Mouse (Mus musculus): ENCODE measurements around the gene Prkar2b. TPM values are rescaled to one million over a fixed set of nuclear protein-coding genes. Genes with fewer than 3 reads are reported as not detected.
A peak's percentile ranks its signal among the peaks of the same experiment; 100 is the strongest.

Gene Prkar2b
- total and polyA plus RNA-seq, 3 experiments = 2.5 to 6.1 (median 2.9) TPM

GRCm38 (mm10) chr12:31928498-31928897, 132.6 kb downstream of the Prkar2b start:
- no peaks in the 10 kb centered on the region for H3K27me3 ChIP-seq (replicated peaks)
- H3K4me2 ChIP-seq (ENCODE audit: insufficient read depth, low read depth, poor library complexity, severe bottlenecking) = no peak overlapping the region
- no peaks in the 10 kb centered on the region for H3K9me3 ChIP-seq (replicated peaks; ENCODE audit: low read length)
- H3K36me3 ChIP-seq (replicated peaks in 1 of 2; ENCODE audit: control insufficient read depth in 1 of 2, insufficient read depth in 1 of 2, low read length in 1 of 2) = peaks cover 60 to 83% of the 10 kb centered on the region in 2 experiments
- no peaks in the 10 kb centered on the region for H3K4me1 ChIP-seq (ENCODE audit: control insufficient read depth in 1 of 2, insufficient read depth in 2 of 2)
- DNase-seq (ENCODE audit: extremely low read depth) = no peak
- no peak overlapping the region for H3K27ac ChIP-seq (ENCODE audit: insufficient read depth, low read depth)
- in situ Hi-C loops (cut with MboI; ENCODE audit: low pct_ligation_motif_present, low pct_unique_long_range_greater_than_20kb, low sequenced_read_pairs) (loop anchor here (25.0 kb wide), 1 partner anchor 416 kb away; no protein-coding TSS in a partner anchor), dilution Hi-C loops (cut with MboI; ENCODE audit: extremely low pct_ligation_motif_present, extremely low pct_unique_long_range_greater_than_20kb, low sequenced_read_pairs) (no loop called here)
- no peak overlapping the region for H3K4me3 ChIP-seq (replicated peaks in 1 of 3; ENCODE audit: low read depth in 2 of 3, low read length in 2 of 3, poor library complexity in 1 of 3)
- H3K9ac ChIP-seq (ENCODE audit: insufficient read depth, low read depth) = no peak overlapping the region
- TF ChIP-seq HCFC1 (IDR thresholded peaks at IDR 0.05; ENCODE audit: low read depth, low read length) = no peak
- no peak for TF ChIP-seq ELF1 (IDR thresholded peaks at IDR 0.05; ENCODE audit: low read depth, low read length)
- TF ChIP-seq JUND (conservative IDR thresholded peaks at IDR 0.05; ENCODE audit: low read depth, low read length) = no peak
- TF ChIP-seq MXI1 (IDR thresholded peaks at IDR 0.05; ENCODE audit: low read depth, low read length) = no peak
- no peak for TF ChIP-seq ETS1 (conservative IDR thresholded peaks at IDR 0.05; ENCODE audit: low read depth, low read length)
- TF ChIP-seq MAFK (IDR thresholded peaks at IDR 0.05; ENCODE audit: insufficient replicate concordance, low read length) = no peak
- TF ChIP-seq ZC3H11A (IDR thresholded peaks at IDR 0.05; ENCODE audit: low read depth, low read length) = no peak
- TF ChIP-seq CHD1 (IDR thresholded peaks at IDR 0.05; ENCODE audit: low read depth, low read length) = no peak
- no peak for TF ChIP-seq NRF1 (IDR thresholded peaks at IDR 0.05; ENCODE audit: low read depth, low read length)
- TF ChIP-seq POLR2AphosphoS2 (IDR thresholded peaks at IDR 0.05; ENCODE audit: low read depth, low read length) = no peak
- TF ChIP-seq UBTF (IDR thresholded peaks at IDR 0.05; ENCODE audit: low read depth, low read length) = no peak
- no peak for TF ChIP-seq E2F4 (IDR thresholded peaks at IDR 0.05; ENCODE audit: insufficient replicate concordance, low read depth, low read length)
- no peak for TF ChIP-seq ZMIZ1 (IDR thresholded peaks at IDR 0.05; ENCODE audit: low read depth, low read length)
- TF ChIP-seq ZNF384 (IDR thresholded peaks at IDR 0.05; ENCODE audit: low read depth, low read length) = no peak
- TF ChIP-seq IRF4 (IDR thresholded peaks at IDR 0.05; ENCODE audit: low read depth, low read length) = no peak
- TF ChIP-seq MAZ (IDR thresholded peaks at IDR 0.05; ENCODE audit: low read depth, low read length) = no peak
- no peak for TF ChIP-seq SMC3 (IDR thresholded peaks at IDR 0.05; ENCODE audit: low read depth, low read length)
- no peak for TF ChIP-seq CTCF (conservative IDR thresholded peaks at IDR 0.05 in 1 of 2, IDR thresholded peaks at IDR 0.05 in 1 of 2; ENCODE audit: low read depth in 2 of 2, low read length in 2 of 2)
- no peak for TF ChIP-seq ZKSCAN1 (IDR thresholded peaks at IDR 0.05; ENCODE audit: borderline replicate concordance, low read depth, low read length)
- no peaks in the 10 kb centered on the region for H3K79me2 ChIP-seq (replicated peaks; ENCODE audit: control insufficient read depth, extremely low read depth, insufficient read depth, poor library complexity, severe bottlenecking)

GRCm38 (mm10) chr12:31926661-31927061, 134.4 kb downstream of the Prkar2b start:
- no peaks in the 10 kb centered on the region for H3K79me2 ChIP-seq (replicated peaks; ENCODE audit: control insufficient read depth, extremely low read depth, insufficient read depth, poor library complexity, severe bottlenecking)
- peak; percentile 48 for DNase-seq (ENCODE audit: extremely low read depth)
- peaks cover 56 to 78% of the 10 kb centered on the region in 2 experiments for H3K36me3 ChIP-seq (replicated peaks in 1 of 2; ENCODE audit: control insufficient read depth in 1 of 2, insufficient read depth in 1 of 2, low read length in 1 of 2)
- no peak overlapping the region for H3K4me3 ChIP-seq (replicated peaks in 1 of 3; ENCODE audit: low read depth in 2 of 3, low read length in 2 of 3, poor library complexity in 1 of 3)
- TF ChIP-seq SMC3 (IDR thresholded peaks at IDR 0.05; ENCODE audit: low read depth, low read length) (peak; percentile 74), RAD21 (IDR thresholded peaks at IDR 0.05; ENCODE audit: low read depth, low read length) (peak; percentile 76), BHLHE40 (IDR thresholded peaks at IDR 0.05; ENCODE audit: low read depth, low read length) (no peak), CTCF (conservative IDR thresholded peaks at IDR 0.05 in 1 of 2, IDR thresholded peaks at IDR 0.05 in 1 of 2; ENCODE audit: low read depth in 2 of 2, low read length in 2 of 2) (peak in 1 of 2 experiments; percentile 74; a peak in 2 of 4 replicates), USF2 (conservative IDR thresholded peaks at IDR 0.05; ENCODE audit: low read depth, low read length) (no peak), ZKSCAN1 (IDR thresholded peaks at IDR 0.05; ENCODE audit: borderline replicate concordance, low read depth, low read length) (no peak), NRF1 (IDR thresholded peaks at IDR 0.05; ENCODE audit: low read depth, low read length) (0 out of 2 replicates have a peak, but pooled peaks have one; percentile 16), MAX (IDR thresholded peaks at IDR 0.05; ENCODE audit: low read length) (peak; percentile 42; the same call in 1 of the 2 replicates), MEF2A (IDR thresholded peaks at IDR 0.05; ENCODE audit: borderline replicate concordance, low read depth, low read length) (no peak)
- H3K27ac ChIP-seq (ENCODE audit: insufficient read depth, low read depth) = no peak overlapping the region
- dilution Hi-C loops (cut with MboI; ENCODE audit: extremely low pct_ligation_motif_present, extremely low pct_unique_long_range_greater_than_20kb, low sequenced_read_pairs) = no loop called here
- no peak overlapping the region for H3K4me2 ChIP-seq (ENCODE audit: insufficient read depth, low read depth, poor library complexity, severe bottlenecking)
- H3K9ac ChIP-seq (ENCODE audit: insufficient read depth, low read depth) = no peak overlapping the region
- in situ Hi-C loops (cut with MboI; ENCODE audit: low pct_ligation_motif_present, low pct_unique_long_range_greater_than_20kb, low sequenced_read_pairs) = loop anchor here (25.0 kb wide), 1 partner anchor 414 kb away; no protein-coding TSS in a partner anchor
- H3K27me3 ChIP-seq (replicated peaks) = no peaks in the 10 kb centered on the region
- no peaks in the 10 kb centered on the region for H3K4me1 ChIP-seq (ENCODE audit: control insufficient read depth in 1 of 2, insufficient read depth in 2 of 2)
- H3K9me3 ChIP-seq (replicated peaks; ENCODE audit: low read length) = no peaks in the 10 kb centered on the region
